Mouse (Mus musculus) urinary bladder, postnatal 10 days (tissue): ENCODE results near the gene Gsdma2.
"Not testable (repeated sequence)": the region's sequence is repeated elsewhere in the genome, so short reads cannot be mapped to it uniquely, and the experiment has no call there.

Experiments used
- DNase-seq: peaks from one replicate; pipeline ENCODE4 v3.0.0; 2022; ENCODE audit warnings: low spot score

The Gsdma2 gene

GRCm38 (mm10) chr11:98646459-98646858, at the start of gene Gsdma2:
TSS of gene Gsdma2 (plus strand) at chr11:98646759.
- DNase-seq = no peak

GRCm38 (mm10) chr11:98597363-98597762, 49.2 kb upstream of the Gsdma2 start:
- no peak for DNase-seq

- DNase-seq = no peak
Observed at GRCm38 (mm10) chr11:98597991-98598390, 48.6 kb upstream of the Gsdma2 start, which contains the start of gene Lrrc3c. TSS of gene Lrrc3c (plus strand) at chr11:98598291.

GRCm38 (mm10) chr11:98598851-98599290, 47.7 kb upstream of the Gsdma2 start:
- no peak for DNase-seq

- DNase-seq = no peak
Observed at GRCm38 (mm10) chr11:98599291-98599690, 47.3 kb upstream of the Gsdma2 start.

- no peak for DNase-seq
Observed at GRCm38 (mm10) chr11:98602090-98602690, 44.4 kb upstream of the Gsdma2 start.

GRCm38 (mm10) chr11:98603953-98604352, 42.6 kb upstream of the Gsdma2 start:
- DNase-seq = no peak

GRCm38 (mm10) chr11:98604911-98605310, 41.6 kb upstream of the Gsdma2 start:
- DNase-seq = not testable (repeated sequence)

GRCm38 (mm10) chr11:98606763-98607162, 39.8 kb upstream of the Gsdma2 start:
- DNase-seq = no peak

- no peak for DNase-seq
Observed at GRCm38 (mm10) chr11:98620791-98621190, 25.8 kb upstream of the Gsdma2 start.

- DNase-seq = not testable (repeated sequence)
Observed at GRCm38 (mm10) chr11:98623981-98624380, 22.6 kb upstream of the Gsdma2 start.

GRCm38 (mm10) chr11:98624381-98624780, 22.2 kb upstream of the Gsdma2 start:
- DNase-seq = not testable (repeated sequence)

- DNase-seq = no peak
Observed at GRCm38 (mm10) chr11:98625611-98626410, 20.7 kb upstream of the Gsdma2 start, which contains the start of the genes Gm12355 and Gsdma3. TSS of gene Gm12355 (minus strand) at chr11:98625661. TSS of gene Gsdma3 (plus strand) at chr11:98626360.

GRCm38 (mm10) chr11:98628706-98629105, 17.9 kb upstream of the Gsdma2 start:
- no peak for DNase-seq

- DNase-seq = no peak
Observed at GRCm38 (mm10) chr11:98630646-98631045, 15.9 kb upstream of the Gsdma2 start.

- DNase-seq = not testable (repeated sequence)
Observed at GRCm38 (mm10) chr11:98635312-98635970, 11.1 kb upstream of the Gsdma2 start.

GRCm38 (mm10) chr11:98637501-98637900, 9.1 kb upstream of the Gsdma2 start:
- DNase-seq = no peak

- no peak for DNase-seq
Observed at GRCm38 (mm10) chr11:98640091-98640490, 6.5 kb upstream of the Gsdma2 start.

GRCm38 (mm10) chr11:98644757-98645156, 1.8 kb upstream of the Gsdma2 start:
- no peak for DNase-seq

- no peak for DNase-seq
Observed at GRCm38 (mm10) chr11:98645946-98646345, 613 bp upstream of the Gsdma2 start.

- DNase-seq = not testable (repeated sequence)
Observed at GRCm38 (mm10) chr11:98655076-98655475, 8.5 kb downstream of the Gsdma2 start.

GRCm38 (mm10) chr11:98660517-98660916, 14.0 kb downstream of the Gsdma2 start:
- no peak for DNase-seq

- DNase-seq = no peak
Observed at GRCm38 (mm10) chr11:98664091-98664490, 17.5 kb downstream of the Gsdma2 start, which contains the start of gene Gsdma. TSS of gene Gsdma (plus strand) at chr11:98664351.
